In the genomic region with DNA sequence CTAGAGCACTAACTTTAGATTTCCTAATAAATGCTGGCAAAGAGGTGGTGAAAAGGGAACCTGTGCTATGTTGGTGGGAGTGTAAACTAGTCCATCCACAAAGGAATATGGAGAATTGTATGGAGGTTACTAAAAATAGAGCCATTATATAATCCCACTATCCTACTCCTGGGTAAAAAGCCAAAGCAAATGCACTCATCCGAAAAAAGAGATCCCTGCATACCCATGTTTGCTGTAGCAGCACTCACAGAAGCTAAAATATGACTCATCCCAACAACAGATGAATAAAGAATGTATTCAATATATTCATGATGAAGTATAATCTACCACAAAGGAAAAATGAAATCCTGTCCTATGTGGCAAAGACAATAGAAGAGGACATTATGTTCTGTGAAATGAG, we compare ENCODE assay signal across 13 mouse cellular contexts.
"Had no signal": no experiment of that assay in that cellular context is flagged by ENCODE, and none has a peak within 500 bp of the region (broad histone marks: within the 10 kb centered on the region; RNA-seq: fewer than 3 reads in every experiment).

No protein-coding gene starts in this region.

- DNase-seq: kidney, adult 18-20 months; kidney, adult 9 months; kidney, postnatal 14 days; kidney, postnatal 4 days; liver; lung, adult 18-20 months; lung, postnatal 10 days; lung, postnatal 36 days; retina, postnatal 1 day; right cerebral cortex, postnatal 14 days; right cerebral cortex, postnatal 4 days; thymus, adult 18-20 months; thymus, postnatal 36 days had no signal
